Mouse (Mus musculus): Measurements from ENCODE around the gene Fam228b.

- no peak for TF ChIP-seq CTCF (IDR thresholded peaks at IDR 0.05; ENCODE audit: borderline replicate concordance, insufficient read depth, low read depth, low read length)
- TF ChIP-seq POLR2A (IDR thresholded peaks at IDR 0.05; ENCODE audit: borderline replicate concordance, insufficient read depth, low read length): no peak
Observed at GRCm38 (mm10) chr12:4742183-4742582, 26.9 kb downstream of the Fam228b start.

Data from cerebellum, adult 2 months (tissue).